Mouse (Mus musculus): Measurements from ENCODE around the gene Pop7. TPM values are rescaled to one million over a fixed set of nuclear protein-coding genes. Genes with fewer than 3 reads are reported as not detected.

Gene Pop7
- polyA plus RNA-seq (2016; fragmentation: Nextera tagmentation; extraction: Ambion mirVana): 65.4 and 71.0 TPM in 2 replicates

GRCm38 (mm10) chr5:137501709-137502666, at the start of gene Pop7:
TSS of gene Pop7 (minus strand) at chr5:137502518.
- Histone ChIP-seq H3K4me1 (peaks cover 11% of the 10 kb centered on the region), H3K36me3 (no peaks in the 10 kb centered on the region), H3K27ac (peak within 1 kb of the TSS; percentile 80), H3K9me3 (no peaks in the 10 kb centered on the region), H3K9ac (peak within 1 kb of the TSS; percentile 68), H3K4me3 (peak within 1 kb of the TSS; percentile 63), H3K4me2 (replicated peaks) (peak within 1 kb of the TSS; percentile 85), H3K27me3 (replicated peaks) (no peaks in the 10 kb centered on the region)
- ATAC-seq (ENCODE audit: low FRiP score, low read depth): peak; percentile 97
- WGBS: 2% methylated on average over 64 of the region's 64 CpGs

GRCm38 (mm10) chr5:137551119-137551518, 48.8 kb upstream of the Pop7 start:
- no peak for ATAC-seq (ENCODE audit: low FRiP score, low read depth)
- 0 out of 2 replicates have a peak, but pooled peaks cover 4% of the 10 kb centered on the region for H3K27me3 ChIP-seq (replicated peaks)
- H3K4me2 ChIP-seq (replicated peaks): no peak overlapping the region
- H3K9me3 ChIP-seq: no peaks in the 10 kb centered on the region
- 74% methylated on average over 5 of the region's 5 CpGs for WGBS
- no peak overlapping the region for H3K9ac ChIP-seq
- no peaks in the 10 kb centered on the region for H3K36me3 ChIP-seq
- peaks cover 6% of the 10 kb centered on the region; the same call in 1 of the 2 replicates for H3K4me1 ChIP-seq
- H3K27ac ChIP-seq: no peak overlapping the region
- H3K4me3 ChIP-seq: no peak overlapping the region

GRCm38 (mm10) chr5:137549840-137550239, 47.5 kb upstream of the Pop7 start:
- ATAC-seq (ENCODE audit: low FRiP score, low read depth): no peak
- H3K27me3 ChIP-seq (replicated peaks): 0 out of 2 replicates have a peak, but pooled peaks cover 4% of the 10 kb centered on the region

GRCm38 (mm10) chr5:137545596-137545995, 43.3 kb upstream of the Pop7 start:
- H3K36me3 ChIP-seq: no peaks in the 10 kb centered on the region
- H3K27ac ChIP-seq: no peak overlapping the region
- 84% methylated on average over 4 of the region's 4 CpGs for WGBS
- no peaks in the 10 kb centered on the region for H3K4me1 ChIP-seq
- ATAC-seq (ENCODE audit: low FRiP score, low read depth): no peak
- H3K27me3 ChIP-seq (replicated peaks): no peaks in the 10 kb centered on the region
- no peaks in the 10 kb centered on the region for H3K9me3 ChIP-seq
- no peak overlapping the region for H3K4me3 ChIP-seq
- H3K4me2 ChIP-seq (replicated peaks): no peak overlapping the region
- H3K9ac ChIP-seq: no peak overlapping the region

More at GRCm38 (mm10) chr5:137549840-137550239, 47.5 kb upstream of the Pop7 start:
- H3K27ac ChIP-seq: no peak overlapping the region
- H3K9ac ChIP-seq: no peak overlapping the region
- H3K4me2 ChIP-seq (replicated peaks): no peak overlapping the region
- no peaks in the 10 kb centered on the region for H3K9me3 ChIP-seq
- peaks cover 6% of the 10 kb centered on the region; the same call in 1 of the 2 replicates for H3K4me1 ChIP-seq
- H3K4me3 ChIP-seq: no peak overlapping the region
- WGBS: 88% methylated on average over 2 of the region's 2 CpGs
- H3K36me3 ChIP-seq: no peaks in the 10 kb centered on the region

GRCm38 (mm10) chr5:137544926-137545325, 42.6 kb upstream of the Pop7 start:
- H3K4me3 ChIP-seq: no peak overlapping the region
- no peak for ATAC-seq (ENCODE audit: low FRiP score, low read depth)
- no peak overlapping the region for H3K4me2 ChIP-seq (replicated peaks)
- H3K36me3 ChIP-seq: no peaks in the 10 kb centered on the region
- H3K27ac ChIP-seq: no peak overlapping the region
- H3K9me3 ChIP-seq: no peaks in the 10 kb centered on the region
- 59% methylated on average over 6 of the region's 6 CpGs for WGBS
- no peaks in the 10 kb centered on the region for H3K27me3 ChIP-seq (replicated peaks)
- no peak overlapping the region for H3K9ac ChIP-seq
- H3K4me1 ChIP-seq: no peaks in the 10 kb centered on the region

- H3K27ac ChIP-seq: no peak overlapping the region
- H3K4me2 ChIP-seq (replicated peaks): no peak overlapping the region
- H3K36me3 ChIP-seq: no peaks in the 10 kb centered on the region
- H3K27me3 ChIP-seq (replicated peaks): no peaks in the 10 kb centered on the region
- no peak overlapping the region for H3K9ac ChIP-seq
- 78% methylated on average over 5 of the region's 5 CpGs for WGBS
- H3K4me1 ChIP-seq: no peaks in the 10 kb centered on the region
- no peak overlapping the region for H3K4me3 ChIP-seq
- ATAC-seq (ENCODE audit: low FRiP score, low read depth): no peak
- no peaks in the 10 kb centered on the region for H3K9me3 ChIP-seq
Observed at GRCm38 (mm10) chr5:137541768-137542540, 39.6 kb upstream of the Pop7 start.

- no peak overlapping the region for H3K27ac ChIP-seq
- no peak overlapping the region for H3K4me2 ChIP-seq (replicated peaks)
- no peaks in the 10 kb centered on the region for H3K27me3 ChIP-seq (replicated peaks)
- H3K36me3 ChIP-seq: no peaks in the 10 kb centered on the region
- no peak for ATAC-seq (ENCODE audit: low FRiP score, low read depth)
- H3K4me3 ChIP-seq: no peak overlapping the region
- WGBS: 69% methylated on average over 6 of the region's 6 CpGs
- no peaks in the 10 kb centered on the region for H3K4me1 ChIP-seq
- H3K9me3 ChIP-seq: no peaks in the 10 kb centered on the region
- H3K9ac ChIP-seq: no peak overlapping the region
Observed at GRCm38 (mm10) chr5:137540991-137541390, 38.7 kb upstream of the Pop7 start.

- WGBS: 74% methylated on average over 7 of the region's 7 CpGs
- Histone ChIP-seq H3K9ac (no peak overlapping the region), H3K27me3 (replicated peaks) (no peaks in the 10 kb centered on the region), H3K4me3 (no peak overlapping the region), H3K4me1 (no peaks in the 10 kb centered on the region), H3K27ac (no peak overlapping the region), H3K36me3 (no peaks in the 10 kb centered on the region), H3K9me3 (no peaks in the 10 kb centered on the region), H3K4me2 (replicated peaks) (no peak overlapping the region)
- no peak for ATAC-seq (ENCODE audit: low FRiP score, low read depth)
Observed at GRCm38 (mm10) chr5:137539291-137539801, 37.0 kb upstream of the Pop7 start.

GRCm38 (mm10) chr5:137537461-137537860, 35.1 kb upstream of the Pop7 start:
- no peak overlapping the region for H3K9ac ChIP-seq
- no peaks in the 10 kb centered on the region for H3K36me3 ChIP-seq
- no peaks in the 10 kb centered on the region for H3K9me3 ChIP-seq
- no peaks in the 10 kb centered on the region for H3K27me3 ChIP-seq (replicated peaks)
- no peaks in the 10 kb centered on the region for H3K4me1 ChIP-seq
- ATAC-seq (ENCODE audit: low FRiP score, low read depth): no peak
- no peak overlapping the region for H3K4me3 ChIP-seq
- H3K27ac ChIP-seq: no peak overlapping the region
- no peak overlapping the region for H3K4me2 ChIP-seq (replicated peaks)
- 79% methylated on average over 4 of the region's 4 CpGs for WGBS

GRCm38 (mm10) chr5:137535318-137535717, 33.0 kb upstream of the Pop7 start:
- Histone ChIP-seq H3K4me3 (no peak overlapping the region), H3K27ac (no peak overlapping the region), H3K9me3 (no peaks in the 10 kb centered on the region), H3K9ac (no peak overlapping the region), H3K4me1 (peaks cover 6% of the 10 kb centered on the region), H3K4me2 (replicated peaks) (no peak overlapping the region), H3K27me3 (replicated peaks) (no peaks in the 10 kb centered on the region), H3K36me3 (no peaks in the 10 kb centered on the region)
- ATAC-seq (ENCODE audit: low FRiP score, low read depth): no peak
- 84% methylated on average over 9 of the region's 9 CpGs for WGBS

- WGBS: 96% methylated on average over 3 of the region's 3 CpGs
- Histone ChIP-seq H3K27ac (no peak overlapping the region), H3K4me3 (no peak overlapping the region), H3K4me1 (peaks cover 12% of the 10 kb centered on the region), H3K9me3 (no peaks in the 10 kb centered on the region), H3K27me3 (replicated peaks) (no peaks in the 10 kb centered on the region), H3K36me3 (peaks cover 1% of the 10 kb centered on the region), H3K4me2 (replicated peaks) (no peak overlapping the region), H3K9ac (no peak overlapping the region)
- no peak for ATAC-seq (ENCODE audit: low FRiP score, low read depth)
Observed at GRCm38 (mm10) chr5:137534762-137535161, 32.4 kb upstream of the Pop7 start.

All from neural tube, embryonic 12.5 days (tissue).